Mouse (Mus musculus) inflammation-experienced regulatory T-cells (primary cell): ENCODE measurements around the gene Nr1i3. TPM values are rescaled to one million over a fixed set of nuclear protein-coding genes. Genes with fewer than 3 reads are reported as not detected.

Experiments used
- polyA plus RNA-seq, 2 experiments: library from polyadenylated mRNA; unstranded; fragments of 100-300 nt; shearing (Covaris generic); gene quantifications; one replicate each; pipeline ENCODE4 v1.2.1; 2017

Gene Nr1i3
- 1 to 10 TPM in 1 of 2 experiments, under 1 TPM in 1; 0.27 to 1.2 TPM for polyA plus RNA-seq

DNA sequence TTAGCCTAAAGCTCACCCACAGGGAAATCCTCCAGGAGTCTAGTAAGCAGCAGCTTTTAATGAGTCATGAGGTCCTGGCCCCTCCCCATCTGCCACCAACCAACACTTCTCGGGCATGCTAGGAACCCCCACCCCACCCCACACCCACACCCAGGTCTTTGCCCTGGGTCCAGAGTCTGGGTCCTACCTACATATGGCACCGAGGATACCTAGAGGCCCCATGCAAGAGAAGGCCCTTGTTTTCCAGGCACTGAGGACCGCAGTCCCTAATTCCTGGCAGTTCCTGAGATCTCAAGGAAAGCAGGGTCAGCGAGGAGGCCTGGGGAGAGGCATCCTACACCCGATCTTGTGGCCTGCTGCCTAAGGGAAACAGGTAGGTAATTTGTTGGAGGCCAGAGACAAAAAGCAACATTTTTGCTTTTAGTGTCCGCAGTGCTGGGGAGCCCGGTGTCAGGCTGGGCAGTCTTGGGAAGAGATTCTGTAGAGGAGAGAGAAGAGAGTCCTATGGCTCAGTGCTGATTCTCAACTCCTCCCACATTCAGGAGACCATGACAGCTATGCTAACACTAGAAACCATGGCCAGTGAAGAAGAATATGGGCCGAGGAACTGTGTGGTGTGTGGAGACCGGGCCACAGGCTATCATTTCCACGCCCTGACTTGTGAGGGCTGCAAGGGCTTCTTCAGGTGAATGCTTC, at the start of gene Nr1i3:
Gene Nr1i3, plus strand, starts transcription at position 170 of the 696 bp plus-strand sequence.

DNA sequence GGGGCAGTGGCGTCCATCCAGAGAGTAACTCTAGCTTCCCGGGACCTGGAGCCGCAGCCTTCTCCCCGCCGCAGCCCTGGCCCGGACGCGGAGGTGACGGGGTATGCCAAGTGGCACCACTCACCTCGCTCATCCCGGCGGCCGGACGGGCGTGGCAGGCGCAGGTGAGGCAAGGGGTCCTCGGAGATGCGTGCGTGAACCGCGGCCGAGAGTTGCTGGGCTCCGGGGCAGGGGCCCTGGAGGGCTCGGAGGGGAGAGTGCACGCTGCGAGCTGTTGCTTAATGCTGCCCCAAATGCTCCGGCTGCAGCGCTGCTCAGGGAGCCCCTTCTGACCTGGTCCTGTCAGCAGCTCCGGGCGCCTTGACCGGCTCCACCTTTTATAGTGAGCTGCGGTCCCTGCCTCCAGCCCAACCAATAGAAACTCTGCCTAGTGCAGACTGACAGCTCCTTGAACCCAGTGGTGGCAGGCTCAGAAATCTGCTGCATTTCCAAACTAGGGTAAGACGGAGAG, 17.8 kb upstream of the Nr1i3 start, which contains the start of gene Pcp4l1:
Gene Pcp4l1, minus strand, starts transcription at position 382 of the 511 bp plus-strand sequence.

DNA sequence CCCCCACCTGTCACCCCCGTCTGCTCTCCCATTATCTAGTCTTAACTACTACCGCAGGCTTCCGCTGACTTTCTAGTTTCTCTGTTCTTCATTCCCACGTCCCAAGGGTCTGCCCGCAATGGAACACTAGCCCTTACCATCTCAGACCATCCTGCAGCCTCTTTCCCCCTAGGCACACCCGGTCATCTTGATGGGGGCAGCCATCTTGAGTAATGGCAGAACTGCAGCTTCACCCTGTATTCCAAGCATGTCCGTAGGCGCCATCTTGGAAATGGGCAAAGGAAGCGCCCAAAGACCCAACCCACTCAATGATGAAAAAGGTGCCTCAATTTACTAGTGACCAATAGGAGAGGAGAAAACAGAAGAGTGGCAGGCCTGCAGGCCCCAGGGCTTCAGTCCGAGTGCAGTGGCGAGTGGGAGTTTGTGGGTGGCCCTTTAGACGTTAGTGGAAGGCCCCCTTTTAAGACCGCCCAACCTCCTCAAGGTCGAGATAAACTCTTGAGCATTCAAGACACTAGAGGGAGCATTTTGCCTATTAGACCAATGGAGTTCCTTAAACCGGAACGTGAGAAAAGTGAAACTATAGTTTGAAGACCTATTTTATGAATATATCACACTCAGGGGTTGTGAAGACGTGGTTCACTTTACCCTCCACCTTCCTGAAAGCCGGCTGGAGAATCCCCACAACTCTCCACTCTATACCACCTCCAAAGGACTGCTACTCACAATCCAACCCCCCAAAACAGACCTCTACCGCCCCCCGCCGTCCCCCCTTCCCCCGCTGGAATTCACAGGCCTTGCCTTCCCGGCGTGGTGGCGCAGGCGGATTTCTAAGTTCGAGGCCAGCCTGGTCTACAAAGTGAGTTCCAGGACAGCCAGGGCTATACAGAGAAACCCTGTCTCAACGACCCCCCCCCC, 8.7 kb downstream of the Nr1i3 start, which contains the start of gene Tomm40l:
Gene Tomm40l, minus strand, starts transcription at position 277 of the 918 bp plus-strand sequence.

DNA sequence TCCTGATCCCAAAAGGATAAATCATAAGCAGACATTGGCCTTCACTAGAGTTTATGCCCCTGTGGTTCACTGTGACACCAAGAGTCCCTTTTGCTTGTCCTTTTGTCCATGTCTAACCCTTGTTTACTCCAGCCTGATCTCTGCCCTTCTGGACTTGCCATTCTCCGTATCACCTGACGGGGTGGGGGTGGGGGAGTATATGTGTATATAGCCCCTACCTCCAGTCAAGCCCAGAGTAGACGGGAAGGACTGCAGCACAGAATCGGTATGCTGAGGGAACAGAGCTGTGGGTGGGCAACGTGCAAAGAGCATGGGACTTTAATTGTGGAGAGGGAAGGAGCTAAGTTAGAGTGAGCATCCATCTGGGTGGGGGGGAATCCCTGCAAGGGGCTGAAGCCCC, 11.1 kb downstream of the Nr1i3 start, which contains the start of gene Apoa2:
Gene Apoa2, plus strand, starts transcription at position 198 of the 400 bp plus-strand sequence.

DNA sequence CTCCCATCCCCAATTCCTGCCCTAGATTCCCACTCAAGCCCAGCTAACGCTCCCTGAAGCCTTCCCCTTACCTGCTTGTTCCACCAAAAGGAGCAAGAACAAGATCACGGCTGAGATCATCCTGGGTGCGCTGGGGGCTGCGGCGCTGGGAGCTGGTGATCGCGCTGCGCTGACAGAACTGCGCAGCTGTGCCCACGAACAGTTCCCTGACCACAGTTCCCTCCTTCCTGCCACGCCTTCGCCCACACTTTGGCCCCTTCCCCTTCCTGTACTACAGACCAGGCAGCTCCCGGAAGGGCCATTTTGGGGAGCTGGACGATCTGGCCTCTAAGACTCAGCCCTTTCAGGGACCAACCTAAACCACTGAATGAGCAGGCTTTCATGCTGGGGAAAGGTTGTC, 20.4 kb downstream of the Nr1i3 start, which contains the start of gene Fcer1g:
Gene Fcer1g, minus strand, starts transcription at position 240 of the 400 bp plus-strand sequence.

DNA sequence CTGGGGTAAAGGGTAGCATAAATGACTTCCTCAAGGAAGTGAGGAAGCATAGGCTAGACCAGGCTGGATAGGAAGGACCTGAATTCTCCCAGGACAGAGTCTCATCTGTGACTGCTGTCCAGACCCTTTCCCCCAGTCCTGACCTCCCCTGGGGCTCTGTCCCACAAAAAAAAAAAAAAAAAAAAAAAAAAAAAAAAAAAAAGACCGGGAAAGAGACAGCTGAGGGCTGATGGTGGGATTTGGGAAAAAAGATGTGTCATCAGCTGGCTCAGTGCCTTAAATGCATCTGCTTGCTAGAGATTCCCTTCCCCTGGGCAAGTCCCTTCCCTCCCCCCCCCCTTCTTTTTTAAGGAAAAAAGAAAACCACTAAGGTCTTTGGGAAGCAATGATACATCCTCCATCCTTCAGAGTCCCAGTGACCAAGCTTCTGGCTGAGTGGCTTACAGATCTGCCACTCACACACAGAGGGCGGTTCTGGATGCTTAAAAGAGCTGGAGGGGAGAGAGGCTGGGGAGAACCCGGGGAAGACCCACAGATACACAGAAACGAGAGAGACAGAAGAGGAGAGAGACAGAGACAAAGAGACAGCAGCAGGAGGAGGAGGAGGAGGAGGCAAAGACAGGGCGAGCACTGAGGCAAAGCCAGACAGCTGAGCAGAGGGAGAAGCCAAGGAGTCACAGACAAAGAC, 36.3 kb downstream of the Nr1i3 start, which contains the start of gene Adamts4:
Gene Adamts4, plus strand, starts transcription at position 509 of the 688 bp plus-strand sequence.

DNA sequence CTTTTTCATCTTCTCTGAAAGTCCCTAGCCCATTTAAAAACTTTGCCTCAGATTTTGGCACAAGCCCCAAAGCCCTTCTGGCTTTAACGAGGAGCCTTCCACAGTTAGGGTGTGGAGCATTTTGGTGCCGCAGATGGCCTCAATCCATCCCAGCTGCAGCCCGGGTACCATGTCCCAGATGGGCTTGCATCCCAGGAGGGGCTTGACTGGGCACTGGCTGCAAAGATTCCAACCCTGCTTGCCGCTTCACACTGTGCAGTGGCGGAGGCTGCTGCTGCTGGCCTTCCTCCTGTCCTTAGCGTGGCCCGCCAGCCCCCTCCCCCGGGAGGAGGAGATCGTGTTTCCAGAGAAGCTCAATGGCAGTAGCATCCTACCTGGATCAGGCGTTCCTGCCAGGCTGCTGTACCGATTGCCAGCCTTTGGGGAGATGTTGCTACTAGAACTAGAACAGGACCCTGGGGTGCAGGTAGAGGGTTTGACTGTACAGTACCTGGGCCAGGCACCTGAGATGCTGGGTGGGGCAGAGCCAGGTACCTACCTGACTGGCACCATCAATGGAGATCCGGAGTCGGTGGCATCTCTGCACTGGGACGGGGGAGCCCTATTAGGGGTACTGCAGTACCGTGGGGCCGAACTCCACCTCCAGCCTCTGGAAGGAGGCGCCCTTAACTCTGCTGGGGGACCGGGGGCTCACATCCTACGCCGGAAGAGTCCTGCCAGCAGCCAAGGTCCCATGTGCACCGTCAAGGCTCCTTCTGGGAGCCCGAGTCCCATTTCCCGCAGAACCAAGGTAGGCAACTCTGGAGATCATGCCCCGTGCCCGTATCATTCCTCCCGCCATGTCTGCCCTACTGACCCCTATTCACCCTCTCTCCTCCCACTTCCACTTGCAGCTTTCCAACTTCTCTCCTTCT, 37.2 kb downstream of the Nr1i3 start, which contains the start of gene Ndufs2:
Gene Ndufs2, minus strand, starts transcription at position 709 of the 914 bp plus-strand sequence.

DNA sequence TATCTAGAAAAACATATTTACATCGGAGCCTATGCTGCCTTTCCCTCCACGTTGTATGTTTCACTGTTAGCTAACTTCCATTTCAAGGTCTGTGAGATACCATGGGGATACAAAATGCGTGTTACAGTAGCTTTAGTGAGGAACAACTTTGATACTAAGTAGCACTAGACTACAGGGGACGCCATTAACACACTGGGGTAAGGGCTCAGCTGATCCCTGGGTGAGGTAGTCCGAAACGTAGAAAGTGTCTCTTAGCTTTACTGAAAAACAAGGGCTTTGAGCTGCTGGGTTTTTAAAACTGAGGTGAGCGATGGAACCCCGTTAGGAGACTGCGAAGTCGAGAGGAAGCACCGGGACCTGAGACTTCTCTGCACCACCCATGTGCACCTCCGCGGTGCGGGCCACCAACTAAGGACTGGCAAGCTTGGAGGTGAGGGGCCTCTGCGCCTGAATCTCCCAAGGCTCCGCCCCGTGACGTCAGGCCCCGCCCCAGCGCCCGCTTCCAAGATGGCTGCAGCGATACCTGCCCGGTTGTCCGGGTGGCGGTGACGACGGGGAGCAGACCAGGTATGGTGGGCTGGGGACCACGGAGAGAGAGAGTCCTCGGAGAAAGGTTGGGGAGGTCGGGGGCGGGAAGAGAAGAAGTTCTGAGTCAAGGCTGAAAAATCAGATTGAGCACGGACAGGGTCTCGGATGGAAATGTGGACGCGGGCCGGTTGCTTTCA, 56.2 kb downstream of the Nr1i3 start, which contains the start of gene B4galt3:
Gene B4galt3, plus strand, starts transcription at position 481 of the 725 bp plus-strand sequence.

Other genes starting within 250 kb of the Nr1i3 start
- 1 to 10 TPM; 1.5 to 4.3 TPM for gene Fcgr2b, start 237.4 kb upstream of the Nr1i3 start, polyA plus RNA-seq
- 1 to 10 TPM in 1 of 2 experiments, under 1 TPM in 1; 0.17 to 2.2 TPM for gene Fcgr4, start 195.1 kb upstream of the Nr1i3 start, polyA plus RNA-seq
- gene Fcgr3, start 149.0 kb upstream of the Nr1i3 start, polyA plus RNA-seq: 1 to 10 TPM in 1 of 2 experiments, under 1 TPM in 1; 0.36 to 4.0 TPM
- gene Cfap126, start 100.1 kb upstream of the Nr1i3 start, polyA plus RNA-seq: 1 to 10 TPM in 1 of 2 experiments, not detected in 1; 3.6 TPM
- 100 to 1,000 TPM; 156 to 158 TPM for gene Sdhc, start 63.4 kb upstream of the Nr1i3 start, polyA plus RNA-seq
- under 1 TPM in 1 of 2 experiments, not detected in 1; 0.36 TPM for gene Mpz, start 63.3 kb upstream of the Nr1i3 start, polyA plus RNA-seq
- under 1 TPM in 1 of 2 experiments, not detected in 1; 0.17 TPM for gene Pcp4l1, start 17.7 kb upstream of the Nr1i3 start, polyA plus RNA-seq
- gene Tomm40l, start 8.5 kb downstream of the Nr1i3 start, polyA plus RNA-seq: 10 to 100 TPM; 29.9 to 43.7 TPM
- not detected for gene Apoa2, start 11.1 kb downstream of the Nr1i3 start, polyA plus RNA-seq
- gene Fcer1g, start 20.4 kb downstream of the Nr1i3 start, polyA plus RNA-seq: 10 to 100 TPM in 1 of 2 experiments, 1 to 10 TPM in 1; 3.4 to 15.4 TPM
- 1 to 10 TPM in 1 of 2 experiments, not detected in 1; 1.3 TPM for gene Adamts4, start 36.5 kb downstream of the Nr1i3 start, polyA plus RNA-seq
- gene Ndufs2, start 37.4 kb downstream of the Nr1i3 start, polyA plus RNA-seq: 100 to 1,000 TPM; 174 to 195 TPM
- gene B4galt3, start 56.4 kb downstream of the Nr1i3 start, polyA plus RNA-seq: 10 to 100 TPM; 39.8 to 41.4 TPM
- gene Ppox, start 67.2 kb downstream of the Nr1i3 start, polyA plus RNA-seq: 10 to 100 TPM; 63.5 to 98.8 TPM
- gene Usp21, start 74.0 kb downstream of the Nr1i3 start, polyA plus RNA-seq: 10 to 100 TPM; 58.7 to 64.2 TPM
- gene Ufc1, start 81.1 kb downstream of the Nr1i3 start, polyA plus RNA-seq: 10 to 100 TPM; 64.4 to 71.1 TPM
- 10 to 100 TPM; 42.6 to 52.0 TPM for gene Dedd, start 115.2 kb downstream of the Nr1i3 start, polyA plus RNA-seq
- gene Nit1, start 131.7 kb downstream of the Nr1i3 start, polyA plus RNA-seq: 10 to 100 TPM; 42.0 to 43.2 TPM
- gene Pfdn2, start 131.7 kb downstream of the Nr1i3 start, polyA plus RNA-seq: 100 to 1,000 TPM in 1 of 2 experiments, 10 to 100 TPM in 1; 80.8 to 111 TPM
- not detected for gene Klhdc9, start 146.8 kb downstream of the Nr1i3 start, polyA plus RNA-seq
- 1 to 10 TPM in 1 of 2 experiments, under 1 TPM in 1; 0.29 to 1.4 TPM for gene Nectin4, start 156.1 kb downstream of the Nr1i3 start, polyA plus RNA-seq
- gene Arhgap30, start 175.0 kb downstream of the Nr1i3 start, polyA plus RNA-seq: 100 to 1,000 TPM; 170 to 197 TPM
- 10 to 100 TPM; 72.9 to 77.0 TPM for gene Usf1, start 197.3 kb downstream of the Nr1i3 start, polyA plus RNA-seq
- 1 to 10 TPM; 2.6 to 3.1 TPM for gene Tstd1, start 204.9 kb downstream of the Nr1i3 start, polyA plus RNA-seq
- 1 to 10 TPM in 1 of 2 experiments, not detected in 1; 1.8 TPM for gene F11r, start 223.6 kb downstream of the Nr1i3 start, polyA plus RNA-seq